Mouse (Mus musculus): ENCODE measurements around the gene Prss30. TPM values are rescaled to one million over a fixed set of nuclear protein-coding genes. Genes with fewer than 3 reads are reported as not detected.

Prss30 gene
- total RNA-seq, 1 experiment = not detected

DNA sequence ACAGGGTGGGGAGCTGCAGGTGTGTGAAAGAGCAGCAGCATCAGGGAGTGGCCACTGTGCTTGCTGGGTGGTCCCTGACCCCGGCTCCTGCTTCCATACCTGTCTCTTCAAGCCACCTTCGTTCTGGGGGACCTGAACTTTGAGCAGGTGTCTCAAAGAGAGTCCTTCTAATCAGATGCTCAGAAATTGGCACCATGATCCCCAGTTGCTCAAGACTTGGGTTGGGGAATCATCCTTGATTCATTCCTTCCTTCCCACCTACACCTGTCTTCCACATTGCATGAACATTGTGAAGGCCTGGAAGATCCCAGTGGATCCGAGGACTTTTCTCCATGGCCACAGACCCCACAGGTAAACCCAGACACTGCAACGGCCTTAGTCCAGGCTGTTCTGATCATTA lies 27.7 kb upstream of the Prss30 start:
- no peak for DNase-seq (ENCODE audit: low read depth, low spot score)
- in situ Hi-C loops (cut with MboI; ENCODE audit: low sequenced_read_pairs in 2 of 2, unreplicated experiment in 2 of 2) = no loop called here
- H3K27ac ChIP-seq (ENCODE audit: insufficient read depth, low read depth, low read length, poor library complexity, severe bottlenecking) = no peak overlapping the region
- no peaks in the 10 kb centered on the region for H3K36me3 ChIP-seq (ENCODE audit: control insufficient read depth, insufficient read depth, low read length, poor library complexity, severe bottlenecking)
- no peak overlapping the region for H3K4me3 ChIP-seq (ENCODE audit: insufficient read depth in 1 of 2, low read depth in 1 of 2, low read length in 2 of 2, poor library complexity in 1 of 2, severe bottlenecking in 1 of 2)
- TF ChIP-seq ZC3H11A (IDR thresholded peaks at IDR 0.05; ENCODE audit: borderline replicate concordance, low read depth, low read length) (no peak), CHD2 (IDR thresholded peaks at IDR 0.05; ENCODE audit: low read depth, low read length) (no peak), ZNF384 (IDR thresholded peaks at IDR 0.05; ENCODE audit: low read depth, low read length) (no peak), HCFC1 (IDR thresholded peaks at IDR 0.05; ENCODE audit: borderline replicate concordance, insufficient read depth, low read length) (no peak)
- H3K9ac ChIP-seq (ENCODE audit: insufficient read depth, low read depth, low read length, poor library complexity, severe bottlenecking) = no peak overlapping the region
- H3K4me1 ChIP-seq (ENCODE audit: control insufficient read depth in 2 of 2, insufficient read depth in 2 of 2, low read length in 2 of 2, poor library complexity in 1 of 2) = no peaks in the 10 kb centered on the region
- no peaks in the 10 kb centered on the region for H3K9me3 ChIP-seq (ENCODE audit: control insufficient read depth, insufficient read depth, low read depth, low read length)

DNA sequence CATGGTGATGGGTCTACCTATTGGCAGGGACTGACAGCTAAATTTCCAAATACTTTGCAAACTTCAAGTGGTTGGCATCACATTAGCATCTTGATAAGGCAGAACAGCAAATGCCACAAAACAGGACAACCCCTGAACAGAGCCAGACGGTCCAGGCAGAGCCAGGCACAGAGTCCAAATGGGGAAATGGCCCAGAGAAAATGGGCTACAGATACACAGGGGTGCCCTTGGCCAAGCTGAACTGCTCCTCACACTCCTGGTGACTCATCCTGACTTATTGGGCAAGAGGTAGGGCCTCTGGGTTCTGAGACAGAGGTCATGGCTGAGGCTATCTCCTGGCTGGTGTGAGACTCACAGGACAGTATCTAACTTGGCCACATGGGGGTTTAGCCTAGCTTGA lies 27.0 kb upstream of the Prss30 start:
- H3K9me3 ChIP-seq (ENCODE audit: control insufficient read depth, insufficient read depth, low read depth, low read length) = no peaks in the 10 kb centered on the region
- no peak overlapping the region for H3K27ac ChIP-seq (ENCODE audit: insufficient read depth, low read depth, low read length, poor library complexity, severe bottlenecking)
- TF ChIP-seq CHD2 (IDR thresholded peaks at IDR 0.05; ENCODE audit: low read depth, low read length) (no peak), MAFK (IDR thresholded peaks at IDR 0.05; ENCODE audit: insufficient read depth, low read depth, low read length) (no peak), ZC3H11A (IDR thresholded peaks at IDR 0.05; ENCODE audit: borderline replicate concordance, low read depth, low read length) (no peak)
- H3K36me3 ChIP-seq (ENCODE audit: control insufficient read depth, insufficient read depth, low read length, poor library complexity, severe bottlenecking) = no peaks in the 10 kb centered on the region
- in situ Hi-C loops (cut with MboI; ENCODE audit: low sequenced_read_pairs in 2 of 2, unreplicated experiment in 2 of 2) = no loop called here
- H3K4me3 ChIP-seq (ENCODE audit: insufficient read depth in 1 of 2, low read depth in 1 of 2, low read length in 2 of 2, poor library complexity in 1 of 2, severe bottlenecking in 1 of 2) = no peak overlapping the region
- no peaks in the 10 kb centered on the region for H3K4me1 ChIP-seq (ENCODE audit: control insufficient read depth in 2 of 2, insufficient read depth in 2 of 2, low read length in 2 of 2, poor library complexity in 1 of 2)
- no peak overlapping the region for H3K9ac ChIP-seq (ENCODE audit: insufficient read depth, low read depth, low read length, poor library complexity, severe bottlenecking)
- no peak for DNase-seq (ENCODE audit: low read depth, low spot score)

DNA sequence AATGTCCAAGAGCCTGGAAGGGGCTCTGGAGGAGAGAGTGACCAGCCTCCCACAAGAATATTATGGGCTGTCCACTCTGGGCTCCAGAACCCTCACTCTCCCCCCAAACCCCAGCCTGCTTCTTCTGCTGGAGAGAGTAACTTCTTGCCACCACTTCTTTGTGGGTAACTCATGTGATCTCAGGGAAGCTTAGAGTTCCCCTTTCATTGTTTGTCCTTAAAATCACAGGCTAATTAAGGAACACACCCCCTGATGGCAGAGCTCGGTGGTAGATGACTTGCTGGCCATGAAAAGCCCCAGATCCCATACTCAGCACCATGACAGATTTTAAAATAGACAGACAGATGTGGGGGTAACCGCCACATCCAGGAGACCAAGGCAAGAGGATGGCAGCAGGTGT lies 26.6 kb upstream of the Prss30 start:
- H3K9me3 ChIP-seq (ENCODE audit: control insufficient read depth, insufficient read depth, low read depth, low read length) = no peaks in the 10 kb centered on the region
- no peaks in the 10 kb centered on the region for H3K36me3 ChIP-seq (ENCODE audit: control insufficient read depth, insufficient read depth, low read length, poor library complexity, severe bottlenecking)
- no peak overlapping the region for H3K4me3 ChIP-seq (ENCODE audit: insufficient read depth in 1 of 2, low read depth in 1 of 2, low read length in 2 of 2, poor library complexity in 1 of 2, severe bottlenecking in 1 of 2)
- H3K27ac ChIP-seq (ENCODE audit: insufficient read depth, low read depth, low read length, poor library complexity, severe bottlenecking) = no peak overlapping the region
- DNase-seq (ENCODE audit: low read depth, low spot score) = no peak
- H3K4me1 ChIP-seq (ENCODE audit: control insufficient read depth in 2 of 2, insufficient read depth in 2 of 2, low read length in 2 of 2, poor library complexity in 1 of 2) = no peaks in the 10 kb centered on the region
- H3K9ac ChIP-seq (ENCODE audit: insufficient read depth, low read depth, low read length, poor library complexity, severe bottlenecking) = no peak overlapping the region
- TF ChIP-seq ZNF384 (IDR thresholded peaks at IDR 0.05; ENCODE audit: low read depth, low read length) (no peak), MAFK (IDR thresholded peaks at IDR 0.05; ENCODE audit: insufficient read depth, low read depth, low read length) (no peak), HCFC1 (IDR thresholded peaks at IDR 0.05; ENCODE audit: borderline replicate concordance, insufficient read depth, low read length) (no peak), CHD2 (IDR thresholded peaks at IDR 0.05; ENCODE audit: low read depth, low read length) (no peak), ZC3H11A (IDR thresholded peaks at IDR 0.05; ENCODE audit: borderline replicate concordance, low read depth, low read length) (no peak)
- in situ Hi-C loops (cut with MboI; ENCODE audit: low sequenced_read_pairs in 2 of 2, unreplicated experiment in 2 of 2) = no loop called here

DNA sequence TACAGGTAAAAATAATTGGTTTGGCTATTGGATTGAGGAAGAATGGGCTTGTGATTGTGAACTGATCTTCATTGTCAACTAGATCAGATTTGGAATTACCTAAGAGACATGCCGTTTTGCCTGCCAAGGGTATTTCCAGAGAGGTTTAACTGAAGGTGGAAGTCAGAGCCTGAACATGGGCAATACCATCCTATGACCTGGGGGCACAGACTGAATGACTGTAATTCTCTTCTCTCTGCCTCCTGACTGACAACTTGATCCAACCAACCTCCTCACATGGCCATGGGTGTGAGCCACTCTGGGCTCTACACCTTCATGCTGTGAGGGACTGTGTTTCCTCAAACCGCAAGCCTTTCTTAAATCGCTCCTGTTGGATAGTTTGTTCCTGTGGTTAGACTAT lies 24.7 kb upstream of the Prss30 start:
- no peak overlapping the region for H3K9ac ChIP-seq (ENCODE audit: insufficient read depth, low read depth, low read length, poor library complexity, severe bottlenecking)
- no peak for DNase-seq (ENCODE audit: low read depth, low spot score)
- H3K9me3 ChIP-seq (ENCODE audit: control insufficient read depth, insufficient read depth, low read depth, low read length) = no peaks in the 10 kb centered on the region
- H3K36me3 ChIP-seq (ENCODE audit: control insufficient read depth, insufficient read depth, low read length, poor library complexity, severe bottlenecking) = no peaks in the 10 kb centered on the region
- no peak for TF ChIP-seq ZNF384 (IDR thresholded peaks at IDR 0.05; ENCODE audit: low read depth, low read length)
- no peak for TF ChIP-seq HCFC1 (IDR thresholded peaks at IDR 0.05; ENCODE audit: borderline replicate concordance, insufficient read depth, low read length)
- TF ChIP-seq ZC3H11A (IDR thresholded peaks at IDR 0.05; ENCODE audit: borderline replicate concordance, low read depth, low read length) = no peak
- no peak for TF ChIP-seq CHD2 (IDR thresholded peaks at IDR 0.05; ENCODE audit: low read depth, low read length)
- TF ChIP-seq MAFK (IDR thresholded peaks at IDR 0.05; ENCODE audit: insufficient read depth, low read depth, low read length) = no peak
- no peak overlapping the region for H3K4me3 ChIP-seq (ENCODE audit: insufficient read depth in 1 of 2, low read depth in 1 of 2, low read length in 2 of 2, poor library complexity in 1 of 2, severe bottlenecking in 1 of 2)
- peaks cover 2% of the 10 kb centered on the region in 2 experiments; a peak in 1 of 4 replicates for H3K4me1 ChIP-seq (ENCODE audit: control insufficient read depth in 2 of 2, insufficient read depth in 2 of 2, low read length in 2 of 2, poor library complexity in 1 of 2)
- no peak overlapping the region for H3K27ac ChIP-seq (ENCODE audit: insufficient read depth, low read depth, low read length, poor library complexity, severe bottlenecking)
- in situ Hi-C loops (cut with MboI; ENCODE audit: low sequenced_read_pairs in 2 of 2, unreplicated experiment in 2 of 2) = no loop called here

DNA sequence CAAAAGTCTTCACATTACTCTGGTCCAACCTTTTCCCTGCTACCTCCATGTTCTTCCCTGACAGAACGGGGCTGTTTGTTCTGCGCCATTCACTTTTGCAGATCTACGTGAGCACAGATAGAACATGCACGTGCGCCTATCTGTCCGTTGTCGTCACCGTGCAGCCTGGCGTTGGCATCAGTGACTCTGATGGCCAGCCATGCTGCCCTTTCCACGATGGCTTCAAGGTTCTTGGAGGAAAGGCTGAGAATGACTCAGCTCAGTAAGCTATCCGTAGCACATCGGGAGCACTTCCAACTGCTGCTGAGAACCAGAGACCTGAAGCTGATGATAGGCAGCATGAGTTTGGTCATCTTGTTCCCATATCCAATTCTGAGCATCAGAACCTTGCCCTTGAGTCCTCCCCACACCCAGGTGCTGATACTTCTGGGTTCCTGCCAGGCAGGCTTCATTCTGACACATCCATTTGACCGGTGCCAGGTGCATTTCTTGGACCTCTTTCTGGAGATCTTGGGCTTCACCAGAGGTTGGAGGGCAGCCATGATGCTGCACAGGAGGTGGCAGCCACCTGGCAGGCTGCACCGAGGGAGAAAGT lies 23.8 kb upstream of the Prss30 start:
- in situ Hi-C loops (cut with MboI; ENCODE audit: low sequenced_read_pairs in 2 of 2, unreplicated experiment in 2 of 2) = no loop called here
- no peak for DNase-seq (ENCODE audit: low read depth, low spot score)
- H3K4me1 ChIP-seq (ENCODE audit: control insufficient read depth in 2 of 2, insufficient read depth in 2 of 2, low read length in 2 of 2, poor library complexity in 1 of 2) = peaks cover 2% of the 10 kb centered on the region in 2 experiments; a peak in 1 of 4 replicates
- H3K9ac ChIP-seq (ENCODE audit: insufficient read depth, low read depth, low read length, poor library complexity, severe bottlenecking) = no peak overlapping the region
- no peak overlapping the region for H3K27ac ChIP-seq (ENCODE audit: insufficient read depth, low read depth, low read length, poor library complexity, severe bottlenecking)
- H3K9me3 ChIP-seq (ENCODE audit: control insufficient read depth, insufficient read depth, low read depth, low read length) = no peaks in the 10 kb centered on the region
- H3K4me3 ChIP-seq (ENCODE audit: insufficient read depth in 1 of 2, low read depth in 1 of 2, low read length in 2 of 2, poor library complexity in 1 of 2, severe bottlenecking in 1 of 2) = no peak overlapping the region
- no peak for TF ChIP-seq ZC3H11A (IDR thresholded peaks at IDR 0.05; ENCODE audit: borderline replicate concordance, low read depth, low read length)
- no peak for TF ChIP-seq HCFC1 (IDR thresholded peaks at IDR 0.05; ENCODE audit: borderline replicate concordance, insufficient read depth, low read length)
- TF ChIP-seq CHD2 (IDR thresholded peaks at IDR 0.05; ENCODE audit: low read depth, low read length) = no peak
- no peak for TF ChIP-seq ZNF384 (IDR thresholded peaks at IDR 0.05; ENCODE audit: low read depth, low read length)
- no peak for TF ChIP-seq MAFK (IDR thresholded peaks at IDR 0.05; ENCODE audit: insufficient read depth, low read depth, low read length)
- no peaks in the 10 kb centered on the region for H3K36me3 ChIP-seq (ENCODE audit: control insufficient read depth, insufficient read depth, low read length, poor library complexity, severe bottlenecking)

Data from ES-E14 (cell line).